Mouse (Mus musculus) C2C12 (cell line): ENCODE data around the gene Pip4p1. TPM values are rescaled to one million over a fixed set of nuclear protein-coding genes. Genes with fewer than 3 reads are reported as not detected.

Experiments used
- H3K27me3 ChIP-seq: one replicate; pipeline ENCODE4 v1.6.1; 2011; ENCODE audit not compliant: control insufficient read depth, insufficient read depth, insufficient read length
- H3K36me3 ChIP-seq: one replicate; pipeline ENCODE4 v1.6.1; 2011; ENCODE audit not compliant: control insufficient read depth, insufficient read depth
- H3K4me3 ChIP-seq: one replicate; pipeline ENCODE4 v1.5.1; 2011; ENCODE audit warnings: mild to moderate bottlenecking, control low read depth; ENCODE audit not compliant: poor library complexity, insufficient read depth, severe bottlenecking
- H3K79me2 ChIP-seq: one replicate; pipeline ENCODE4 v1.6.1; 2011; ENCODE audit not compliant: control insufficient read depth, insufficient read depth
- H3K79me3 ChIP-seq: one replicate; pipeline ENCODE4 v1.6.1; 2011; ENCODE audit warnings: low read depth, control low read depth
- H3ac ChIP-seq: one replicate; pipeline ENCODE3; 2011; ENCODE audit warnings: low read depth; ENCODE audit not compliant: control insufficient read depth, insufficient read length
- CEBPB ChIP-seq: IDR thresholded peaks from one replicate; pipeline ENCODE4 v1.6.1; 2011; ENCODE audit warnings: low read depth, mild to moderate bottlenecking, control low read depth, moderate library complexity
- CTCF ChIP-seq: IDR thresholded peaks from one replicate; pipeline ENCODE4 v1.5.1; 2011; ENCODE audit not compliant: control insufficient read depth, insufficient read depth, insufficient read length
- FOSL1 ChIP-seq: IDR thresholded peaks from one replicate; pipeline ENCODE4 v1.8.0; 2011; ENCODE audit warnings: mild to moderate bottlenecking, low read length; ENCODE audit not compliant: poor library complexity, insufficient read depth, severe bottlenecking
- MAX ChIP-seq: IDR thresholded peaks from one replicate; pipeline ENCODE4 v1.6.1; 2011; ENCODE audit warnings: mild to moderate bottlenecking, control low read depth
- MYOD1 ChIP-seq: IDR thresholded peaks from one replicate; pipeline ENCODE4 v1.6.1; 2011; ENCODE audit warnings: low read depth; ENCODE audit not compliant: control insufficient read depth, insufficient read length
- MYOG ChIP-seq: IDR thresholded peaks from one replicate; pipeline ENCODE4 v1.6.1; 2011; ENCODE audit not compliant: control insufficient read depth, insufficient read length; ENCODE audit errors: extremely low read depth
- USF1 ChIP-seq: IDR thresholded peaks from one replicate; pipeline ENCODE4 v1.6.1; 2011; ENCODE audit warnings: low read depth, mild to moderate bottlenecking, control low read depth, moderate library complexity
- polyA plus RNA-seq: library from polyadenylated mRNA; unstranded; fragments of >200 nt; fragmentation: generic; extraction: Trizol; gene quantifications from one replicate; pipeline ENCODE4 v1.2.1, GENCODE M21; 2012; ENCODE audit warnings: missing spikeins

Pip4p1 gene
- polyA plus RNA-seq, 1 experiment, result 93.6 TPM

DNA sequence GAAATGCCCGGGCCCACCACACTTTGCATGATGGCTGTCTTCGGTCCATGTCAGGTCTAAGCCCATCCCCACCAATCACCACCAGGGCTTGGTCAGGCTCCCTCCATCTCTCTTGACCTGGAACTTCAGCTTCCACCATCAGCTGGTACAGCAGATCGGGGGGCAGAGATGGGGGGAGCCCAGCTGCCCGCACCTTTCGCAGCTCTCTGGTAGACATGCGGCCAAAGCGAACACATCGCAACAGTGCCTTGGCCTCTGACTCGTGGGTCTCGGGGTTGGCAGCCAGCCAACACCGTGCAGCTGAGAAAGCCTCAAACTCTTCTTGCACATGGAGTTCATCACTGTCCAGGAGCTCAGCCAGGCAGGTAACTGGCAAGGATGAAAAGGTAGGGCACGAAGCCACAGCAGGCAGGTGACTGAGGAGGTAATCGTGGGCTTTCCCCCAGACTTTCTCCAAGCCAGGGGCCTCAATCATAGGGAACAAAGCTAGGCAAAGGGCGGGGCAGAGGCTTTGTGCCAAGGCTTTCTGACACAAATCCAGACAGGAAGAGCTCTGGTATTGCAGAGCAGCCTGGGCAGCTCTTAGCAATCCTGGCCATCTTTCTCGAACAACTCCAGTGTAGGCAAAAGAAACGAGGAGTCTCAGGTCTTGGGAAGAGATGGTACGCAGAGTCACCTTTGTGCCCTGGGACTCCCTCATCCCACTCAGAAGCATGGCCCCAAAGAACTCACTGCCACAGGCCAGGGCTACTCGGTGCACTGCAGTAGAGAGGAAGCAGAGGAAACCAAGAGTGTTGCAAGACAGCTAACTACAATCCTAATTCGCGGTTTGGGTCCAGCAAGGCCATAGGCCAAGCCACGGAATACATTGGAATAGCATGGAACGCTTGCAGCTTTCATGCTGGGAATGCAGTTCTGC, 37.9 kb downstream of the Pip4p1 start:
- Histone ChIP-seq H3ac (no peak overlapping the region), H3K79me3 (no peaks in the 10 kb centered on the region), H3K36me3 (no peaks in the 10 kb centered on the region), H3K79me2 (no peaks in the 10 kb centered on the region), H3K4me3 (no peak overlapping the region), H3K27me3 (no peaks in the 10 kb centered on the region)
- TF ChIP-seq USF1 (no peak), CEBPB (no peak), MAX (no peak), CTCF (no peak), MYOG (no peak), FOSL1 (no peak), MYOD1 (no peak)

DNA sequence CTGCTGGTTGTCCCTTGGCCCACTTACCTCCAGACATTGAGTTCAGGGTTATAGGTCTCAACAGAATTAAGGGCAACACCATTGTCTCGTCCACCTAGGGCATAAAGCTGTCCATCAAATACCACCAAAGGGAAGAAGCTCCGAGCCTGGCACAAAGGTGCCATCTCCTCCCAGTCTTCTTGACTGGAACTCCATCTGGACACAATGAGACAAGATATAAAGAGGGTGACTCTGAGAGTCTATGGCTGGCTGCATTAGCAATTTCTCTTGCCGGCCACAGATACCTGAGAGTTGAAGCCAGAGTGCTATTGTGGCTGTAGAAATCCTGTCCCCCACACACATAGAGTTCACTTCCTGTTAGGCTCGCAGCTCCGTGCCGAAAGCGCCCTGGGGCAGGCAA, 38.6 kb downstream of the Pip4p1 start:
- H3K4me3 ChIP-seq, result no peak overlapping the region
- no peaks in the 10 kb centered on the region for H3K36me3 ChIP-seq
- H3ac ChIP-seq, result no peak overlapping the region
- no peaks in the 10 kb centered on the region for H3K27me3 ChIP-seq
- no peaks in the 10 kb centered on the region for H3K79me2 ChIP-seq
- TF ChIP-seq MAX, result no peak
- no peaks in the 10 kb centered on the region for H3K79me3 ChIP-seq

DNA sequence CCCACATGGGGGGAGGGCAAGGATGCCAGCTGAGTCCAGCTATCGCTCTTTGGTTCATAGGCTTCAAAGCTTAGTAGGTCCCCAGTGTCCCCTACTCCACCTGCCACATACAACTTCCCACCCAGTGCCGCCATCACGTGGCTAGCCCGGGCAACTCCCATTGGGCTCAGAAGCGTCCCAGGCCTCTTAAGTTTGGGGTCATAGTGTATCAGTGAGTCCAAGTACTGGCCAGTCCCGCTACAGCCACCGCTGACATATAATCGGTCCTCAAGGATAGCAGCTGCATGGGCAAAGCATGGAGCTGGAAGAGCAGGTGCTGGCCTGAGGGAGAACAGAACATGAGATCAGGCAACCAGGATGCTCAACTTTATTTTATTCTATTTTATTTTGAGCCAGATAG, 39.0 kb downstream of the Pip4p1 start:
- no peaks in the 10 kb centered on the region for H3K79me2 ChIP-seq
- TF ChIP-seq MYOD1 (no peak), MAX (no peak), FOSL1 (no peak), USF1 (no peak), CEBPB (no peak), MYOG (no peak), CTCF (no peak)

DNA sequence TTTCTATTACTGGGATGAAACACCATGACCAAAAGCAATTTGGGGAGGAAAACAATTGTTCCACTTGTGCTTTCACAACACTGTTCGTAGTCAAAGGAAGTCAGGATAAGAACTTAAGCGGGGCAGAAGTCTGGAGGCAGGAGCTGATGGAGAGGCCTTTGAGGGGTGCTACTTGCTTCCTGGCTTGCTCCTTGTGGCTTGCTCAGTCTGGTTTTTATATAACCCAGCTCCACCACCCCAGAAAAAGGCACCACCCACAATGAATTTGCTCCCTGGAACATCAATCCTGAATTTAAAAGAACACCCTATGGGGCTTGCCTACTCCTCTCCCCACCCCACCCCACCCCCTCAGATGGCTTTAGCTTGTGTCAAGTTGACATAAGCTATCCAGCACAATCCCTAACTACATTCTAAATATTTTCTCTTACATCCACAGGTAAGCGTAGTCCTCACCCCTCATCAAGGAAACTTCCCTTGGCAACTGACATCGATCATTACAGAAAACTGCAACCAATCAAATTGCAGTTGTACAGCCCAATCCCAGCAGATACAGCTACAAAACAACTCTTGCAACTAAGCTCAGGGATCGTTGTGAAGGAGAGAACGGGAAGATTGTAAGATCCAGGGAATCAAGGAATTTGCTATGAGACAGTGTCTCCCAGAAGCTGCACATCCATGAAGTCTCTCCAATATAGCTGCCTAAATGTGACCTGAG, 54.3 kb downstream of the Pip4p1 start:
- Histone ChIP-seq H3K36me3 (no peaks in the 10 kb centered on the region), H3K4me3 (no peak overlapping the region), H3K79me2 (no peaks in the 10 kb centered on the region), H3K79me3 (no peaks in the 10 kb centered on the region), H3K27me3 (no peaks in the 10 kb centered on the region), H3ac (no peak overlapping the region)
- TF ChIP-seq MAX, result no peak
- TF ChIP-seq CEBPB, result no peak
- TF ChIP-seq MYOG, result no peak
- TF ChIP-seq USF1, result no peak
- no peak for TF ChIP-seq MYOD1
- TF ChIP-seq CTCF, result no peak
- TF ChIP-seq FOSL1, result no peak

More for the DNA sequence above, 39.0 kb downstream of the Pip4p1 start:
- Histone ChIP-seq H3K79me3 (no peaks in the 10 kb centered on the region), H3K4me3 (no peak overlapping the region), H3ac (no peak overlapping the region), H3K27me3 (no peaks in the 10 kb centered on the region), H3K36me3 (no peaks in the 10 kb centered on the region)

Other genes starting within 250 kb of the Pip4p1 start
- gene Olfr747, start 237.7 kb downstream of the Pip4p1 start, polyA plus RNA-seq, result not detected
- not detected for gene Olfr748, start 223.5 kb downstream of the Pip4p1 start, polyA plus RNA-seq
- not detected for gene Olfr749, start 185.8 kb downstream of the Pip4p1 start, polyA plus RNA-seq
- 19.7 TPM for gene Ttc5, start 145.3 kb downstream of the Pip4p1 start, polyA plus RNA-seq
- 1.6 TPM for gene Ccnb1ip1, start 123.1 kb downstream of the Pip4p1 start, polyA plus RNA-seq
- gene Parp2, start 123.0 kb downstream of the Pip4p1 start, polyA plus RNA-seq, result 18.2 TPM
- gene Tep1, start 60.3 kb downstream of the Pip4p1 start, polyA plus RNA-seq, result 9.9 TPM
- 0.26 TPM for gene Klhl33, start 33.3 kb downstream of the Pip4p1 start, polyA plus RNA-seq
- gene Osgep, start 6.0 kb downstream of the Pip4p1 start, polyA plus RNA-seq, result 54.5 TPM
- gene Apex1, start 5.9 kb downstream of the Pip4p1 start, polyA plus RNA-seq, result 289 TPM
- 67.0 TPM for gene Pnp, start 226 bp upstream of the Pip4p1 start, polyA plus RNA-seq
- 27.3 TPM for gene Gm49342, start 13.7 kb upstream of the Pip4p1 start, polyA plus RNA-seq
- 0.29 TPM for gene Pnp2, start 25.1 kb upstream of the Pip4p1 start, polyA plus RNA-seq
- 0.19 TPM for gene Rnase10, start 76.9 kb upstream of the Pip4p1 start, polyA plus RNA-seq
- not detected for gene Rnase9, start 111.0 kb upstream of the Pip4p1 start, polyA plus RNA-seq
- not detected for gene Rnase11, start 119.3 kb upstream of the Pip4p1 start, polyA plus RNA-seq
- gene Rnase12, start 126.8 kb upstream of the Pip4p1 start, polyA plus RNA-seq, result not detected
- not detected for gene Olfr750, start 143.6 kb upstream of the Pip4p1 start, polyA plus RNA-seq
- gene Rnase4, start 160.2 kb upstream of the Pip4p1 start, polyA plus RNA-seq, result 14.5 TPM
- gene Ang, start 160.3 kb upstream of the Pip4p1 start, polyA plus RNA-seq, result 0.92 TPM
- gene Eddm3b, start 183.6 kb upstream of the Pip4p1 start, polyA plus RNA-seq, result not detected
- not detected for gene Rnase6, start 193.1 kb upstream of the Pip4p1 start, polyA plus RNA-seq
- not detected for gene Rnase1, start 215.9 kb upstream of the Pip4p1 start, polyA plus RNA-seq
- not detected for gene Rnase2b, start 231.4 kb upstream of the Pip4p1 start, polyA plus RNA-seq